Mouse (Mus musculus): ENCODE data around the gene Csta1.
"Not testable (repeated sequence)": the region's sequence is repeated elsewhere in the genome, so short reads cannot be mapped to it uniquely, and the experiment has no call there.

The Csta1 gene

DNA sequence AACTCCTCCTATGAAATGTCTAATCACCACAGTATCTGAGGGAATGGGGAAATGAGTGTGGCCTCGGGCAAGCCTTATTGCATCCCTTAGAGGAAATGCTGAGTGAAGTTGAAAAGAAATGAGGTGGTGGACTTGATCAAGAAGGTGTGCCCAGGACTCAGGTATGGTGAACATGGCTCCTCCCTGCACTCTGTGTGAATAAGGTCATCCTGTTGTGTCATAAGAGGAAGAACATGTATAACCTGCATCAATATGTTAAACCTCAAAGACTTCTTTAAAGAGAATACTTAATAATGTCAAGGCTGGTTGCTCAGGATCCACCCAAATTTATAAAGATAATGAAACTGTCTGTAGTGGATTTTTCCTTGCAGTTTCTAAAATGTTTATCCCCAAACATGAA lies at the start of gene Csta1:
Gene Csta1, minus strand, starts transcription at position 101 of the 400 bp plus-strand sequence.
- no peak for DNase-seq

- DNase-seq = no peak
Measured at GRCm38 (mm10) chr16:36179910-36180309, 48.9 kb upstream of the Csta1 start.

DNA sequence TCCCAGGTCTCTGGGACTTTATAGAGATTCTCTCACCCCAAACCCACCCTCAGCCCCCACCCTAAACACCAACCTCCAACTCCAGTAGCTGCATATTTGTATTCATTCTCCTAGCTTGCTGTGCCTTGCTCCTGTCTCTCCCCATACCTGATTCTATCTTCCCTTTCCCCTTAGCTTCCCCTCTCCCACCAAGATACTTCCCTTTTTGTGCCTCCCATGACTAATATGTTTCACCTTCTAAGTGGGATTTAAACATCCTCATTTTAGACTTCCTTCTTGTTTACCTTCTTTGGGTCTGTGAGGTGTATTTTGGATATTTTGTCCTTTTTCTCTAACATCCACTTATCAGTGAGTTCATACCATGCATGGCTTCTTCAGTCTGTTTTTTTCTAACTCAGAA lies 45.1 kb upstream of the Csta1 start:
- no peak for DNase-seq

GRCm38 (mm10) chr16:36167841-36168240 lies 36.8 kb upstream of the Csta1 start:
- not testable (repeated sequence) for DNase-seq

DNA sequence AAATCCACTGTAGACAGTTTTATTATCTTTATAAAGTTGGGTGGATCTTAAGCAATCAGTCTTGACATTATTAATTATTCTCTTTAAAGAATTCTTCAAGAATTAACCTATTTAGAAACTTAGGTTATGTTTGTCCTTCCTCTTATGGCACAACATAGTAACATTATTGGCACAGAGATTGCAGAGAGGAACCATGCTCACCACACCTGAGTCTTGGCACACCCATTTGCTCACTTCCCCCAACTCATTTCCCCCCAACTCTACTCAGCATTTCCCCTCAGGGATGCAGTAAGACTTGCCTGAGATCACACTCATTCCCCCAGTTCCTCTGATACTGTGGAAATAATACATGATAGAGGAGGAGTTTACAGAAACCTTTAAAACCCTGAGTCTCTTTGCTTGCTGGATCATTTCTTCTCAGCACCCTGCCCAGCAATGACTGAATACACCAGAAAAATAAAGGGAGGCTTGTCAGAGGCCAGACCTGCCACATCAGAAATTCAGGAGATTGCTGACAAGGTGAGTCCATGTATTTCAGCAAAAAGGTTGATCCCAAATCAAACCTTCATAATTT lies 25.4 kb upstream of the Csta1 start, which contains the start of gene Stfa2l1:
Gene Stfa2l1, plus strand, starts transcription at position 410 of the 574 bp plus-strand sequence.
- DNase-seq = no peak

- DNase-seq = no peak
Measured at GRCm38 (mm10) chr16:36138201-36138600, 7.2 kb upstream of the Csta1 start.

GRCm38 (mm10) chr16:36128092-36128491 lies 2.9 kb downstream of the Csta1 start:
- DNase-seq = peak; percentile 10

GRCm38 (mm10) chr16:36115751-36116150 lies 15.3 kb downstream of the Csta1 start:
- DNase-seq = not testable (repeated sequence)

DNA sequence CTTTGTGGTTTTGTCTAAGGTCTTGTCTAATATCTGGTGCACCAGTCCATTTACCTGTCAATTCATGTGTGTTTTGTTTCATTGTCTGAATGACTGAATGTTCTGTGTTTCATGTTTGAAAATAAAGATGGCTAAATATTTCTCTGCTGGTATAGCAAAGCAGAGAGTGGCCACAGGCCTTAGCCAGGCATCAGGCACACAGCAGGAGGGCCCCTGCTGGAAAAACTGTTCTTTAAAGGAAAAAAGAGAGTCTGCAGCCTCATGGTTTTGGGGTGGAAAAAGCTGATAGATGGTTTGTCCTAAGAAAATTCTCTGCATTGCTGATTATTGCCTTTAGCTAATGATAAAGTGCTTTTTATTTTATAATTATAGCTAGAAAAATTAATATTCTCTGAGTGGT lies 19.6 kb downstream of the Csta1 start:
- not testable (repeated sequence) for DNase-seq

DNA sequence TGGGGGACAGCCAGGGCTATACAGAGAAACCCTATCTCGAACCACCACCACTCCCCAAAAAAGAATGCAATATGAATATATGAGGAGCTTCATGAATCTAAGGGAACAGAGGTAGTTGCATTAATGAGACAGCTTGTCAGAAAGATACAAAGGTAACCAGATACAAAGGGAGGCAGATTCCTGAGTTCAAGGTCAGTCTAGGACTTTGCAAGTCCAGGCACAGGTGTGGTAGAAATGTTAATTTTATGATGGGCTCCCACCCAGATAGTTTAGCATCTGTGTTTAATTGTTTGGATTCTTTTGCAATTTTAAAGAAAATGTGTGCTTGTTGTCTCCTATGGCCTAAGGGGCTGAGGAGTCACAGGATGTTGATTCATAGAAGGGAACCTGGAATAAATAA lies 28.8 kb downstream of the Csta1 start:
- no peak for DNase-seq

DNA sequence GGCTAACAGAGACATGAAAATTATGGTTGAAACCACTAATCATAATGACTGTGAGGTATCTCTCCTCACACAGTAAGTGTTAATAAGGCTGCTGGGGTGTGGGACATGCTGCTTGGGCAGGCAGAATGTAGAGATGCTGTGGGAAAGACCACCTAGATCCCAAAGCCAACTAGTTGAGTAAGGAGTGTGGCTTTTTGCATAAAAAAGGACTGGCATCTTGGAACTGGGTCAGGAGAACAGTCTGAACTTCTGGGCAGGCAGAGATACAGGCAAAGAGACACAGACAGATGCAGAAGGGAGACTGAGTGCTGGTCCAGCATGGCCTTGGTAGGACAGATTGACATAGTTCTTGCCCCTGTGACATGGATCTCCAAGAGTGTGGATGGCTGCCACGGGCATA lies 29.5 kb downstream of the Csta1 start:
- no peak for DNase-seq

DNA sequence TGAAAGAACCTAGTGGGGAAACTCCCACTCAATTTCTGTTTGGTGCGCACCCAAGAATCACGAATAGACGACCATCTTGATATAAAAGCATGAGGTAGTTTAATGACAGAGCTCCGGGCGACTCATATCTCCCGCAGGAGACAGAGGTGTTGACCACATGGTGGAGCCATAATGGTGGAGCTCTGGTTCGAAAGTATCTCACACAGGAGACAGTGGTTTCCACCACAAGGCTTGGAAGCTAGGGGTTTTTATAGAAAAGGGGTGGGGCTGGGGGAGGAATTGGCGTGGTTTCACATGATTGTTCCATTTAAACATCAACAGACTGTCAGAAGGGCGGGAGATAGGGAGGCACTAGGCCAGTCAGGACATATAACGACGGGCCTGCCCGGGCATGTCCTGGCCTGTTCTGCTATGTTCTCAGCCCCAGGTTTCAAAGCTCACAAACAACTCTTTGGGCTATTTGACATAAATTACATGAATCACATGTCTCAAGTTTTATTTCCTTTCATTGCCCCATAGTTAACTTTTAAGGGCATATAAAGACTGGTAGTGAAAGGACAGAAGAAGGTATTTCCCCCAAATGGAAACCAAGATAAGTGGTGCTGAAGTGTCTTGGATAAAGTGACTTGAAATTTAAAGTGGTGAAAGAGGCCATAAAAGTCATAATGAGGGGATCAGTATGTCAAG lies 33.1 kb downstream of the Csta1 start:
- DNase-seq = not testable (repeated sequence)

DNA sequence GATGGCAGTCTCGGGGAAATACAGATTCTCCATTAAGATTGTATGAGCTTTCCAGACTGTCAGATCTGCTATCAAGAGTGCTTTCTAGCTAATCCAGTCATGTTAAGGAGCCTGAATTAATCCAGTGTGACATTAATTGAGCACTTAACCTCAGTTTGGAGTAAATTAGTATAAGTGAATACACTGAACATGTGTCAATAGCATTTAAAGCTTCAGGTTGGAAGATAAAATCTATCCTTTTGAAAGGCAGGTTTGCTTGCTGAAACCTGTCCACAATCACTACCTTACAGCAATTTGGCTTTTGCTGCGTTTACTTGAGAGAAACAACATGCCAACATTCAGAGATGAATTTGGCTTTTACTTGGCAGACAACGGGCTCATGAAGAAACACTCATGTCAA lies 37.0 kb downstream of the Csta1 start:
- DNase-seq = no peak

- no peak for DNase-seq
Measured at GRCm38 (mm10) chr16:36090785-36091509, 40.1 kb downstream of the Csta1 start.

DNA sequence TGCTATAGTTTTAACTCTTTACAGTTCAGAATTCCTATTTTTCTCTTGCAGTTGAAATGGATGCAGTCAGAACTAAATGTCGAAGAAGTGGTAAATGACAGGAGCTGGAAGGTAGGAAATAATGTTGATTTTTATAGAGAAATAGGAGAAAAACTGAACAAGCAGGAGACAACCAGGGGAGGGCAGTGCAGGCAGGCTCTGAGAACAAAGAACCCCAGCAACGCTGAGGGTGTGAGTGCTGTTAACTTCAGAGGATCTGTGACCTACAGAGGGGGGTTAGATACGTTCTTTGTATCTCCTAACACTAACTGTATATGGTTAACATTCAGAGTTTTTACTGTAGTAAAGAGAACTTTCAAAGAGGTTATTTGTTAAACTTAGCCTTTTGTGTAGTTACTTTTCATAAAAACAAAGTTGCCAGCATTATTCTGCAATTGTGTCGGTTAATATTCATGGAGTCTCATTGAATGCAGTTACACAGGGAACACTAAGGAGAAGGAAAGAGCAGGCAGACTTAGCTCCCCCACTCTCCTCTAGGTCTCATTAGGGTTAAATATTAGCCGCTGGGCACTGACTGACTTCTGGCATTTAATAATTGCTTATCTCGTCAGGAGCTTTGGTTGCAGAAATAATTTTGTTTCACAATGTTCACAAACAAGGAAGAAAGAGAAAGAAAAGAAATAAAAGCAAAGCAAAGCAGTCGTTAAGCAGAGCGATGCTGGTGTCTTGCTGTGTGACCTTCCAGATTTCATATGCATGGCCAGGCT lies 41.0 kb downstream of the Csta1 start:
- DNase-seq = no peak

DNA sequence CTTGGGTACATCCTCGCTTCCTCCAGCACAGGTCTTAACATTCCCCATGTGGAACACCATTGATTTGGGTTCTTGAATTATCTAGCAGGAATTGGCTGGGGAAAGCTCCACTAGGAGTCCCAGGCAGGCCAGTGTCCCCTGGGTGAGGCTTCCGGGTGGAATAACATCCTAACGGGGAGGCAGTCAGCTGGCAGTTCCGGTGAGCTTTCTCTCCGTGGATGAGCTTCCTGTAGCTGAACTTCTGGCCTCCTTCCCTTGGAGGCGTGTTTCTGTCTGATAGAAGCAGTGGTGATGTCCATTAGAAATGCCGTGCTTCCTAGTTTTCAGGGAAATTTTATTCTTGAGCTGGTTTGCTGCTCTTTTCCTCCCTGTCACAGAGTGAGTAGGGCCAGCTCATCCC lies 42.0 kb downstream of the Csta1 start:
- DNase-seq = peak; percentile 46

GRCm38 (mm10) chr16:36087846-36088245 lies 43.2 kb downstream of the Csta1 start:
- DNase-seq = peak; percentile 37

DNA sequence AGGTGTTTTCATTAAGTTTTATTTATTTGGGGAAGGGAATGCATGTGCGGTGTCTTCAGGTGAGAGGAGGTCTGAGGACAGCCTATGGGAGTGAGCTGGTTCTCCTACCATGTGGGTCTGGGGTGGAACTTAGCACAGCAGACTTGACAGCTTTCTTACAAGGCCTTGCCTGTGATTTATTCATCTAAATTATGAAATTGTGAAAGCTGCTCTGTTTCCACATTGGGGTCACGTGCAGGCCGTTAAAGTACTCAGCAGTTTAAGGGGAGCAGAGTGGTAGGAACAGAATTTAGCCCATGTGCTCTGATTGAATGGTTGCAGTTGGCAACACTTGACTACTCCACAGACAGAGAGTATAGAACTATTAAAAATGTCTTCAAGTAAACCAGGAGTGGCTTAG lies 51.1 kb downstream of the Csta1 start:
- no peak for DNase-seq

GRCm38 (mm10) chr16:36074772-36075171 lies 56.3 kb downstream of the Csta1 start:
- DNase-seq = no peak

- DNase-seq = no peak
Measured at GRCm38 (mm10) chr16:36072410-36073011, 58.5 kb downstream of the Csta1 start.

GRCm38 (mm10) chr16:36071450-36072379 lies 59.3 kb downstream of the Csta1 start, which contains the start of the genes Fam162a and Ccdc58:
Gene Fam162a (minus strand): TSS chr16:36071594.
Gene Ccdc58 (plus strand): TSS chr16:36071685.
- DNase-seq = peak; percentile 96

Measured in kidney, postnatal 10 days (tissue).